Mouse (Mus musculus): ENCODE measurements at regions not wholly inside any gene's neighbourhood (a gene's known extent, or its start where the extent isn't known, plus 50 kb on each side); places are given as distances from the start of the nearest gene placed in this dataset.

DNA sequence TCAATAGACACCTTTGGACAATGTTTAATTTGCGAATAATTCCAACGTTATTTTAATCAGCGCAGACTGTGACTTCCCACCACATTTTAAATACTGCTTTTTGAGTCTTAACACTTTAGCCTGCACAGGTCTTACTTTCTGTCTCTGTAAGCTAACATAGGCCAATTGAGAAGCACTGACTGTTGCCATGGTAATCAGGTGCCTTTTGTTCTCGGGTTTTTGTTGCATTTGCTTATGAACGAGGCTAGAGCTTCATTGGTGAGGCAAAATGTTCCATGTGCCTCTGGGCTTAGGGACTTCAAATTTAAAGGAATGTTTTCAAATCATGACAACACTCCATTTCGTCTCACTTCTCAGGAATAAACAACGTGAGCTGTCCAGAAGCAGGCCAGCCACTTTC, 269.7 kb downstream of the Pdcd6ip start:
- H3K36me3 ChIP-seq = no peaks in the 10 kb centered on the region
- H3K4me3 ChIP-seq = no peak overlapping the region
- ATAC-seq (ENCODE audit: insufficient number of reproducible peaks, insufficient read depth, low FRiP score, low TSS enrichment) = no peak
- no peaks in the 10 kb centered on the region for H3K9me3 ChIP-seq
- no peak overlapping the region for H3K27ac ChIP-seq
- 75% methylated on average over 7 of the region's 7 CpGs for WGBS
- H3K4me2 ChIP-seq (replicated peaks) = no peak overlapping the region
- no peak overlapping the region for H3K9ac ChIP-seq
- no peaks in the 10 kb centered on the region for H3K27me3 ChIP-seq
- H3K4me1 ChIP-seq = no peaks in the 10 kb centered on the region

DNA sequence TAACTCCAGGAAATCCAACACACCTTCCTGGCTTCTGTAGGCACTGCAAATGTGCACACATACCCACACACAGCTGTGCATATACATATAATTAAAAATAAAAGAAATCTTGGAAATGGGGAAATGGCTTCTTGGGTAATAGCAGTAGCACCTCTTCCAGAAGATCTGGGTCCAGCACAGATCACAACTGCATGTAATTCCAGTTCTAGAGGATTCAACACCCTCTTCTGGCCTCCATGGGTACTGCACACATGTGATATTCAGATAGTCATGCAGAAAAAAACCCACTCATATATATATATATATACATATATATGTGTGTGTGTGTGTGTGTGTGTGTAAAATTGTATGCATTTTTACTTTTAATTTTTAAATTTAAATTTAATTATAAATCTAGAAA, 272.1 kb downstream of the Pdcd6ip start:
- no peak overlapping the region for H3K4me3 ChIP-seq
- no peak overlapping the region for H3K9ac ChIP-seq
- H3K4me1 ChIP-seq = no peaks in the 10 kb centered on the region
- H3K36me3 ChIP-seq = no peaks in the 10 kb centered on the region
- no peak overlapping the region for H3K4me2 ChIP-seq (replicated peaks)
- ATAC-seq (ENCODE audit: insufficient number of reproducible peaks, insufficient read depth, low FRiP score, low TSS enrichment) = no peak
- H3K27ac ChIP-seq = no peak overlapping the region
- H3K27me3 ChIP-seq = no peaks in the 10 kb centered on the region
- no peaks in the 10 kb centered on the region for H3K9me3 ChIP-seq

DNA sequence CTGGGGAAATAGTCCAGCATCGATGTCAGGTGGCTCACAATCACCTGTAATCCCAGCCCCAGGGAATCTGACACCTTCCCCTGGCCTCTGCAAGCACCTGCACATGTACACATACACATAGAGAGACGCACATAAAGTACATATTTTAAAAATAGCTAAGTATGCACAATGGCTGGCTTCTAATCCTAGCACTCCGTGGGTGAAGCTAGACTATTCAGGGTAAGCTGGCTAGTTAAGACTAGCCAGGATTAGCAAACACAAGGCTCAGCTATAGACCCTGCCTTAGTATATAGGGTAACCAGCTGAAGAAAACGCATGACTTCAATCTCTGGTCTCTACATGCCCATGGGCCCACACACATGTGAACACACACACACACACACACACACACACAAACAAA, 274.6 kb downstream of the Pdcd6ip start:
- H3K4me3 ChIP-seq = no peak overlapping the region
- no peaks in the 10 kb centered on the region for H3K36me3 ChIP-seq
- no peaks in the 10 kb centered on the region for H3K9me3 ChIP-seq
- H3K27ac ChIP-seq = no peak overlapping the region
- 71% methylated on average over 4 of the region's 4 CpGs for WGBS
- H3K27me3 ChIP-seq = no peaks in the 10 kb centered on the region
- no peak overlapping the region for H3K4me2 ChIP-seq (replicated peaks)
- H3K9ac ChIP-seq = no peak overlapping the region
- no peak for ATAC-seq (ENCODE audit: insufficient number of reproducible peaks, insufficient read depth, low FRiP score, low TSS enrichment)
- H3K4me1 ChIP-seq = no peaks in the 10 kb centered on the region

DNA sequence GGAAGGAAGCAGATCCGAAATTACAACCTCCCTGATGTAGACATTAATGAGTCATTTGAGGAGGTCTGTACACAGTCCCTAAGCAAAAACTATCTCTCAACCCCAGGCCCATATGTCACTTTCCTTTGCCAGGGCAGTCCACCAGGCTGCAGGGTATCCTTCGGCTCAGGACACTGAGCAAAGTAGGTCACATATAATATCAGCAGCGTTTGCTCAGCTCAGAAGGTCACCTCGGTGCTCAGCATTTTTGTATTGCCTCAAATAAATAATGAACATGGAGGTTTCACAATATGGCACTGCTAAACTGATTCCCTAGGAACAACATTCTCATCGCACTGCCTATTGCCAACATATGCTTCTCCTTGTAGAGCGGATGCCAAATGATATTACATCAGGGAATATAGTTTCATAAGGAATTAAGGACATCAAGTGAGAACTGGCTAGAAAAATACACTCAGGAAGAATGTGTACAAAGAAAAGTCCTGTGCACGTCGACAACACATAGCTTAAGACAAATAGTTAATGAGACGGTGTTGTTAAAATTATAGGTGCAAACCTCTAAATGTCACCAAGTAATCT, 275.4 kb downstream of the Pdcd6ip start:
- WGBS = 80% methylated on average over 9 of the region's 9 CpGs
- H3K27me3 ChIP-seq = no peaks in the 10 kb centered on the region
- ATAC-seq (ENCODE audit: insufficient number of reproducible peaks, insufficient read depth, low FRiP score, low TSS enrichment) = no peak

DNA sequence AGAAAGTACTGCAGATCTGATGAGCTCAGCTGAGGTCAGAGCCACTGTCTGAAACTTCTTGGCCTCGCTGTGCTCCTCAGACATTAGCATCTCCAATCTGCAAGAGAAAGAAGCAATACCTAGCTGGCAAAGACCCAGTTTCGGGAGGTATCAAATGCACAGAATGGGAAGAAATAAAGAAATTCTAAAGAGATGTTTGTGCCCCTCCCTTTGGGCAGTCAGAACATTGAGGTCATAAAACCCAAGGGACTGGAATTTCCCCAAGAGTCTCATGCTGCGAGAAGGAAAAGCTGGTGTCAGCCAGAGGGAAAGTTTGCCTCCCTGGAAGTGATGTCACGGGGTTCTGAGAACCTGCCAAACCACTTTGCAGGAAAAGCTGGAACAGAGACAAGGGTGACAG, 277.6 kb downstream of the Pdcd6ip start:
- no peaks in the 10 kb centered on the region for H3K27me3 ChIP-seq
- H3K36me3 ChIP-seq = no peaks in the 10 kb centered on the region
- no peaks in the 10 kb centered on the region for H3K9me3 ChIP-seq
- H3K4me1 ChIP-seq = no peaks in the 10 kb centered on the region
- no peak overlapping the region for H3K4me2 ChIP-seq (replicated peaks)
- H3K27ac ChIP-seq = no peak overlapping the region
- H3K9ac ChIP-seq = no peak overlapping the region
- ATAC-seq (ENCODE audit: insufficient number of reproducible peaks, insufficient read depth, low FRiP score, low TSS enrichment) = no peak
- no peak overlapping the region for H3K4me3 ChIP-seq
- WGBS = 83% methylated on average over 4 of the region's 4 CpGs

More for the DNA sequence above, 275.4 kb downstream of the Pdcd6ip start:
- H3K36me3 ChIP-seq = no peaks in the 10 kb centered on the region
- no peak overlapping the region for H3K27ac ChIP-seq
- H3K4me1 ChIP-seq = no peaks in the 10 kb centered on the region
- no peak overlapping the region for H3K4me2 ChIP-seq (replicated peaks)
- no peak overlapping the region for H3K4me3 ChIP-seq
- H3K9me3 ChIP-seq = no peaks in the 10 kb centered on the region
- H3K9ac ChIP-seq = no peak overlapping the region

DNA sequence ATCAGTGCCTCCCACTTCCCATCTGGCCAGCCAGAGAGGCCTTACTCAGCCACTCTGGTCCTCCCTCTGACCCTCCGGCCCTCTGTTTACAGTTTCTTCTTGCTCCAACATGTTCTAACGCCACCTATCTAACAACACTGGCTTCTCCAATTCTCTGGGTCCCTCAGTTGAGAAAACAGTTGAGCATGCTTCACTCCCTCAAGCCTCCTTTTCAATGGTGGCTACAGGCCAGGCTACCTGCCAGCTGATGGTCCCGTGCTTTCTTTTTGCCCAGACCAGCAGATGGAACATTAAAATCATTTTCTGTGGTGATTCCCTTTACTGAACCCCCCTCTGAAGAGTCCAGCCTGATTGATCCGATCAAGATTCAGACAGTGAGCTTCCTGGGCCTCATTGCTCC, 280.8 kb downstream of the Pdcd6ip start:
- Histone ChIP-seq H3K4me1 (no peaks in the 10 kb centered on the region), H3K4me2 (replicated peaks) (no peak overlapping the region), H3K36me3 (no peaks in the 10 kb centered on the region), H3K4me3 (no peak overlapping the region), H3K9ac (no peak overlapping the region), H3K27me3 (no peaks in the 10 kb centered on the region), H3K9me3 (no peaks in the 10 kb centered on the region), H3K27ac (no peak overlapping the region)
- WGBS = 85% methylated on average over 4 of the region's 4 CpGs
- no peak for ATAC-seq (ENCODE audit: insufficient number of reproducible peaks, insufficient read depth, low FRiP score, low TSS enrichment)

DNA sequence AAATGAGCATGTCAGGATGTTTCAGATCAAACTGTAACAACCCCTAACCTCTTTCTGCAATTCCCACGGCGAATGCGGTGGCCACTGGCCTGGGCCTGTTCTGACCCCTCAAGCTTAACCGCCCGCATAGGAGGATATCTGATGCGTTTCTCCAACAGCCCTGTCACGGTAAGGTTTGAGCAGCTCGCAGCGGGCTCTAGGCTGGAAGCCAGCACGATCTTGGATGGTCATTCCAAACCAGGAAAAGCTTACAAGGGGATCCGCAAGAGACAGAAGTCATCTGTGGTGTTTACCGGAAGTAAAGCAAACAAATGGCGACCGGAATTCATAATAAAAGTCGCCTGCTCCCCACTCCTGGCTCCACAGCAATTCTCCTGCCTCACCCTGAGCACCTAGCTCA, 281.7 kb downstream of the Pdcd6ip start:
- Histone ChIP-seq H3K9me3 (no peaks in the 10 kb centered on the region; the same call in 1 of the 2 replicates), H3K27ac (no peak overlapping the region), H3K9ac (no peak overlapping the region), H3K4me1 (no peaks in the 10 kb centered on the region), H3K4me3 (no peak overlapping the region), H3K27me3 (no peaks in the 10 kb centered on the region), H3K36me3 (no peaks in the 10 kb centered on the region), H3K4me2 (replicated peaks) (no peak overlapping the region)
- ATAC-seq (ENCODE audit: insufficient number of reproducible peaks, insufficient read depth, low FRiP score, low TSS enrichment) = no peak
- WGBS = 89% methylated on average over 15 of the region's 15 CpGs

DNA sequence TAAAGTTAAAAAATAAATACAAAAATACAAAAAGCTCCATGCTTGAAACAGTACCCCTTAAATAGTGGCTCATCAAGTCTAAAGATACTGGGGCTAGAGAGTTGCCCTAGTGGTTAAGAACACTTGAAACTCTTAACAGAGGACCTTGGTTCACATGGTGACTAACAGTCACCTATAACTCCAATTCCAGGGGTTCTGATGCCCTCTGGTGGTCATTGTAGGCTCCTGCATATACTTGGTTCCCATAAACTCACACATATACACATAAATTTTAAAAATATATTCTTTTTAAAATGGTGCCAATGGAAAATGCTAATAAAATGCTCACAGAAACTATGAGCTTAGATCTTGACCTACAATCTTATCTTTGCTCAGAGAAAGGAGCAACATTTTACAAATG, 286.4 kb downstream of the Pdcd6ip start:
- ATAC-seq (ENCODE audit: insufficient number of reproducible peaks, insufficient read depth, low FRiP score, low TSS enrichment) = no peak
- Histone ChIP-seq H3K36me3 (no peaks in the 10 kb centered on the region), H3K9me3 (no peaks in the 10 kb centered on the region; the same call in 1 of the 2 replicates), H3K4me2 (replicated peaks) (no peak overlapping the region), H3K27ac (no peak overlapping the region), H3K4me1 (no peaks in the 10 kb centered on the region), H3K4me3 (no peak overlapping the region), H3K9ac (no peak overlapping the region), H3K27me3 (no peaks in the 10 kb centered on the region)

DNA sequence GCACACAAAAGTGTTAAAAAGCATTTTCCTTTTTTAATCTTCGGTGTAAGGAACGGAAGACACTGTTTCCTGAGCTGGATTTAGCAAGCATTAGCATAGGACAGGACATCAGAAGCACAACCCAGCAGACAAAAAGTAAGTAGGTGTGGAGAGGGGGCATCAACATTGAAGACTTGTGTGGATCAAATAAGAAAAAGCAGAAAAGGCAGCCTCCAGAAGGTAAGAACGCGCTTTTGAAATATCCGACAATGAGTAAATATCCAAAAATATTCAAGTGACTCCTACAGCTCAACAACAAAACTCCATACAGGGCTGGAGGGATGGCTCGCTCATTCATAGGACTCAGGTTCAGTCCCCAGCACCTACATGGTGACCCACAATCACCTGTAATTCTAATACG, 286.9 kb downstream of the Pdcd6ip start:
- Histone ChIP-seq H3K9me3 (no peaks in the 10 kb centered on the region; the same call in 1 of the 2 replicates), H3K4me2 (replicated peaks) (no peak overlapping the region), H3K4me3 (no peak overlapping the region), H3K4me1 (no peaks in the 10 kb centered on the region), H3K9ac (no peak overlapping the region), H3K27me3 (no peaks in the 10 kb centered on the region), H3K36me3 (no peaks in the 10 kb centered on the region), H3K27ac (no peak overlapping the region)
- WGBS = 94% methylated on average over 7 of the region's 7 CpGs
- ATAC-seq (ENCODE audit: insufficient number of reproducible peaks, insufficient read depth, low FRiP score, low TSS enrichment) = no peak

DNA sequence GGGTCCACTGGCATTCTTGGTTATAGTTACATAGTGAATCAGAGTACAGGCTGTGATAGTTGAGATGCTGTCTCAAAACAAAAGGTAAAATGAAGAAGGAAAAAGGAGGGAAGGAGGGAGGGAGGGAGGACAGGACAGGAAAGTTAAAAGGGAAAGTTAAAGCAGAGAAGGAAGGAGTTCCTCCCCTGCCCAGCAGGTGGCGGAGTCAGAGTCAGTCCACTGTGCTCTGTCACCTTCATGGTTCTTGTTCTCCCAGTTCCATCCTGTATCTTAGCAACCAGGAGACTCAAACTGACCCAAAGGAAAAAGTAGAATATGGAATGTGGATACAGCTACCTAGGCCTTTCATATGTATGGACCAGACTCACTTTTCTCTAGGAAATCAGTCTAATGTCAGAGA, 288.3 kb downstream of the Pdcd6ip start:
- H3K9ac ChIP-seq = no peak overlapping the region
- ATAC-seq (ENCODE audit: insufficient number of reproducible peaks, insufficient read depth, low FRiP score, low TSS enrichment) = no peak

DNA sequence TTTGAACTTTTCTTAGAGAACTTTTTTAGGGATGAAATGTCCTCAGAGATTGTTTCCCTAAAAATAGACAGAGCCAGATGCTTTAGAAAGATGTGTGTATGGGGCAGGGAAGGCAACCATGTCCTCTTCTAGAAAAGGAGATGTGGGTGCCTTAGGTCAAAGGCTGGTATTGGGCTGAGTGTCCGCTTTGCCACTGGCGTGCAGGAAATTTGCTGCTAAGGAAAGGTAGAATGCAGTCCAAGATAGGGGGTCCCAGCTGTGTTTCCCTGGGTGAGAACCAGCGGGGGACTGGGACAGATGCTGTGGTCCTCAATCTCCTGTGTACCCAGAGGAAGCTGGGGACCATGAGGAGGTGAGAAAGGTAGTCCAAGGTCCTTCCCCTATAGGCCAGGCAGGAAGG, 291.0 kb downstream of the Pdcd6ip start:
- Histone ChIP-seq H3K27ac (no peak overlapping the region), H3K4me2 (replicated peaks) (no peak overlapping the region), H3K4me1 (no peaks in the 10 kb centered on the region), H3K9me3 (no peaks in the 10 kb centered on the region; the same call in 1 of the 2 replicates), H3K27me3 (no peaks in the 10 kb centered on the region), H3K9ac (no peak overlapping the region), H3K4me3 (no peak overlapping the region), H3K36me3 (no peaks in the 10 kb centered on the region)
- no peak for ATAC-seq (ENCODE audit: insufficient number of reproducible peaks, insufficient read depth, low FRiP score, low TSS enrichment)
- 79% methylated on average over 3 of the region's 3 CpGs for WGBS

More for the DNA sequence above, 288.3 kb downstream of the Pdcd6ip start:
- Histone ChIP-seq H3K9me3 (no peaks in the 10 kb centered on the region; the same call in 1 of the 2 replicates), H3K4me3 (no peak overlapping the region), H3K4me2 (replicated peaks) (no peak overlapping the region), H3K36me3 (no peaks in the 10 kb centered on the region), H3K27ac (no peak overlapping the region), H3K27me3 (no peaks in the 10 kb centered on the region), H3K4me1 (no peaks in the 10 kb centered on the region)
- 64% methylated on average over 1 of the region's 1 CpGs for WGBS

DNA sequence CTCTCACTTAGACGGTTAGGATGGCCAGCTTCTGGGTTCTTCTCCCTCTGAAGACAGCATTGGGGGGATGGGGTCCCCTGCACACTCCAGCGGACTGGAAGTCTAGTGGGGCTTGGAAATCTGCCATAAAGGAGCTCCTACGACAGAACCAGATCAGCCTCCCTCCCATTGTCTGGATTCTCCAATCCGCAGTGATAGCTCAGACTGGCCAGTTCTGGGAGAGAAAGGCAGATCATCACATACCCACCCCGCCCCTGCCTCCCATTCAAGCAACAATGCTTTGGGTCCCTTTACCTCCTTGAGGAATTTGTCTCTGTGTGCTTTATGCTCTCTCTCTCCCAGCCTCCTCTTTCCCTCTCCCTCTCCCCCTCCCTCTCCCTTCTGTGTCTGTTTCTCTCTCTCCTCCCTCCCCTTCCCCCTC, 292.5 kb downstream of the Pdcd6ip start:
- Histone ChIP-seq H3K4me3 (no peak overlapping the region), H3K4me2 (replicated peaks) (no peak overlapping the region), H3K36me3 (no peaks in the 10 kb centered on the region), H3K4me1 (no peaks in the 10 kb centered on the region), H3K27me3 (no peaks in the 10 kb centered on the region), H3K27ac (no peak overlapping the region), H3K9me3 (no peaks in the 10 kb centered on the region), H3K9ac (no peak overlapping the region)
- WGBS = 51% methylated on average over 5 of the region's 5 CpGs
- no peak for ATAC-seq (ENCODE audit: insufficient number of reproducible peaks, insufficient read depth, low FRiP score, low TSS enrichment)

DNA sequence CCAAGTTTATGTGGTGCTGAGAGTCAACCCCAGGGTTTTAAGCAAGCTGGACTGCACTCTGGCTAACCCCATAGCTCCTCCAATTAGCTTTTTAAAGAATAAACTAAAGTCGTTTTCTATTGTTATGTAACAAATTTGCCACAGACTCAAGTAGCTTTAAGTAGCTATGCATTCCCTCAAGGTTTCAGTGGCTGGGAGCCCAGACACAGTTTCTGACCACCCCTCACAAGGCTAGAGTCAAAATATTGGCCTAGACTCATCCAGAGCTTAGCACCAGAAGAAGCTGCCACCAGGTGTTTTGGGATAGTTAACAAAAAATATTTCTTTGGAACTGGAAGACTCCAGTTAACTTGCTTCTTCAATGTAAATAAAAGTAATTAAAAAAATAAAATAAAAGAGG, 293.4 kb downstream of the Pdcd6ip start:
- Histone ChIP-seq H3K4me1 (no peaks in the 10 kb centered on the region), H3K4me3 (no peak overlapping the region), H3K9ac (no peak overlapping the region), H3K27me3 (no peaks in the 10 kb centered on the region), H3K27ac (no peak overlapping the region), H3K36me3 (no peaks in the 10 kb centered on the region), H3K9me3 (no peaks in the 10 kb centered on the region), H3K4me2 (replicated peaks) (no peak overlapping the region)
- WGBS = 76% methylated on average over 1 of the region's 1 CpGs
- ATAC-seq (ENCODE audit: insufficient number of reproducible peaks, insufficient read depth, low FRiP score, low TSS enrichment) = no peak
